Mouse (Mus musculus): ENCODE measurements around the gene Cyp2j13. TPM values are rescaled to one million over a fixed set of nuclear protein-coding genes. Genes with fewer than 3 reads are reported as not detected.

The Cyp2j13 gene
- polyA plus RNA-seq, 1 experiment = not detected

Other genes starting within 250 kb of the Cyp2j13 start
- gene Hook1, start 110.3 kb downstream of the Cyp2j13 start, polyA plus RNA-seq (2012; rRNA removed) = 62.8 and 75.6 TPM in 2 replicates
- 4.4 and 6.8 TPM in 2 replicates for gene Cyp2j12, start 63.6 kb upstream of the Cyp2j13 start, polyA plus RNA-seq (2012; rRNA removed)
- not detected in 2 replicates for gene Cyp2j7, start 159.1 kb upstream of the Cyp2j13 start, polyA plus RNA-seq (2012; rRNA removed)

All from cortical plate, adult 2 months (tissue).